Mouse (Mus musculus): ENCODE measurements around the gene Eif4b. TPM values are rescaled to one million over a fixed set of nuclear protein-coding genes. Genes with fewer than 3 reads are reported as not detected.

Eif4b gene
- polyA plus RNA-seq, 1 experiment from 2014 or later = 214 TPM

GRCm38 (mm10) chr15:102136129-102136758 is 62.7 kb downstream of the Eif4b start, which contains the start of gene Spryd3:
TSS of gene Spryd3 (minus strand) at chr15:102136234.
- Histone ChIP-seq H3K79me2 (ENCODE audit: inconsistent target) (peaks cover 32% of the 10 kb centered on the region), H3K4me3 (ENCODE audit: inconsistent target) (peak within 1 kb of the TSS; percentile 74), H3K27ac (no peak within 1 kb of the TSS), H3K36me3 (ENCODE audit: inconsistent target) (peaks cover 19% of the 10 kb centered on the region)
- WGBS (ENCODE audit: missing documents) = 2% methylated on average over 33 of the region's 50 CpGs

- H3K4me3 ChIP-seq (ENCODE audit: inconsistent target) = no peak overlapping the region
- H3K36me3 ChIP-seq (ENCODE audit: inconsistent target) = no peaks in the 10 kb centered on the region
- WGBS (ENCODE audit: missing documents) = 96% methylated on average over 5 of the region's 5 CpGs
- no peak overlapping the region for H3K27ac ChIP-seq
- H3K79me2 ChIP-seq (ENCODE audit: inconsistent target) = no peaks in the 10 kb centered on the region
Observed at GRCm38 (mm10) chr15:102141120-102141519, 67.5 kb downstream of the Eif4b start.

- WGBS (ENCODE audit: missing documents) = 66% methylated on average over 23 of the region's 23 CpGs
- Histone ChIP-seq H3K79me2 (ENCODE audit: inconsistent target) (no peaks in the 10 kb centered on the region), H3K36me3 (ENCODE audit: inconsistent target) (no peaks in the 10 kb centered on the region), H3K4me3 (ENCODE audit: inconsistent target) (no peak overlapping the region), H3K27ac (no peak overlapping the region)
Observed at GRCm38 (mm10) chr15:102142914-102143912, 69.6 kb downstream of the Eif4b start.

GRCm38 (mm10) chr15:102144274-102144711 is 70.7 kb downstream of the Eif4b start, which contains the start of gene Igfbp6:
TSS of gene Igfbp6 (plus strand) at chr15:102144362.
- H3K36me3 ChIP-seq (ENCODE audit: inconsistent target) = no peaks in the 10 kb centered on the region
- WGBS (ENCODE audit: missing documents) = 54% methylated on average over 22 of the region's 22 CpGs
- no peaks in the 10 kb centered on the region for H3K79me2 ChIP-seq (ENCODE audit: inconsistent target)
- no peak within 1 kb of the TSS for H3K4me3 ChIP-seq (ENCODE audit: inconsistent target)
- no peak within 1 kb of the TSS for H3K27ac ChIP-seq

- Histone ChIP-seq H3K4me3 (ENCODE audit: inconsistent target) (no peak overlapping the region), H3K27ac (no peak overlapping the region), H3K79me2 (ENCODE audit: inconsistent target) (no peaks in the 10 kb centered on the region), H3K36me3 (ENCODE audit: inconsistent target) (no peaks in the 10 kb centered on the region)
- 55% methylated on average over 18 of the region's 19 CpGs for WGBS (ENCODE audit: missing documents)
Observed at GRCm38 (mm10) chr15:102144726-102145125, 71.2 kb downstream of the Eif4b start.

- H3K36me3 ChIP-seq (ENCODE audit: inconsistent target) = no peaks in the 10 kb centered on the region
- no peaks in the 10 kb centered on the region for H3K79me2 ChIP-seq (ENCODE audit: inconsistent target)
- WGBS (ENCODE audit: missing documents) = 90% methylated on average over 10 of the region's 10 CpGs
Observed at GRCm38 (mm10) chr15:102145330-102145729, 71.8 kb downstream of the Eif4b start.

GRCm38 (mm10) chr15:102146089-102146488 is 72.5 kb downstream of the Eif4b start:
- H3K79me2 ChIP-seq (ENCODE audit: inconsistent target) = no peaks in the 10 kb centered on the region
- H3K27ac ChIP-seq = no peak overlapping the region
- H3K4me3 ChIP-seq (ENCODE audit: inconsistent target) = no peak overlapping the region
- H3K36me3 ChIP-seq (ENCODE audit: inconsistent target) = no peaks in the 10 kb centered on the region
- WGBS (ENCODE audit: missing documents) = 82% methylated on average over 5 of the region's 5 CpGs

More at GRCm38 (mm10) chr15:102145330-102145729, 71.8 kb downstream of the Eif4b start:
- Histone ChIP-seq H3K4me3 (ENCODE audit: inconsistent target) (no peak overlapping the region), H3K27ac (no peak overlapping the region)

Other genes starting within 250 kb of the Eif4b start
- gene Krt1, start 223.0 kb upstream of the Eif4b start, polyA plus RNA-seq (2018) = not detected in 3 replicates
- gene Krt77, start 204.1 kb upstream of the Eif4b start, polyA plus RNA-seq (2018) = not detected in 3 replicates
- gene Krt76, start 180.9 kb upstream of the Eif4b start, polyA plus RNA-seq (2018) = not detected in 3 replicates
- gene Krt4, start 149.0 kb upstream of the Eif4b start, polyA plus RNA-seq (2018) = not detected in 3 replicates
- not detected in 3 replicates for gene Krt79, start 133.4 kb upstream of the Eif4b start, polyA plus RNA-seq (2018)
- not detected in 3 replicates for gene Krt78, start 119.5 kb upstream of the Eif4b start, polyA plus RNA-seq (2018)
- gene Krt8, start 69.3 kb upstream of the Eif4b start, polyA plus RNA-seq (2018) = not detected in 3 replicates
- not detected in 3 replicates for gene Krt18, start 45.6 kb upstream of the Eif4b start, polyA plus RNA-seq (2018)
- gene Tns2, start 26.6 kb downstream of the Eif4b start, polyA plus RNA-seq (2018) = 0.37 to 0.66 TPM in 2 of 3 replicates, not detected in the other
- 22.0 to 28.2 TPM (median 22.5 TPM) in 3 replicates for gene Spryd3, start 62.5 kb downstream of the Eif4b start, polyA plus RNA-seq (2018)
- gene Igfbp6, start 70.6 kb downstream of the Eif4b start, polyA plus RNA-seq (2018) = not detected in 3 replicates
- 0.06 to 0.15 TPM in 2 of 3 replicates, not detected in the other for gene Soat2, start 76.8 kb downstream of the Eif4b start, polyA plus RNA-seq (2018)
- 18.5 to 29.1 TPM (median 19.8 TPM) in 3 replicates for gene Zfp740, start 129.5 kb downstream of the Eif4b start, polyA plus RNA-seq (2018)
- gene Csad, start 131.0 kb downstream of the Eif4b start, polyA plus RNA-seq (2018) = 10.6 to 26.7 TPM (median 14.8 TPM) in 3 replicates
- 3.5 to 14.3 TPM (median 5.0 TPM) in 3 replicates for gene Itgb7, start 158.2 kb downstream of the Eif4b start, polyA plus RNA-seq (2018)
- gene Rarg, start 183.7 kb downstream of the Eif4b start, polyA plus RNA-seq (2018) = 4.7 to 19.6 TPM (median 7.5 TPM) in 3 replicates
- not detected in 3 replicates for gene Gm9918, start 196.8 kb downstream of the Eif4b start, polyA plus RNA-seq (2018)
- 49.9 to 84.0 TPM (median 66.7 TPM) in 3 replicates for gene Mfsd5, start 205.7 kb downstream of the Eif4b start, polyA plus RNA-seq (2018)
- gene Espl1, start 222.5 kb downstream of the Eif4b start, polyA plus RNA-seq (2018) = 1.0 to 5.7 TPM (median 3.5 TPM) in 3 replicates